In genomic region chr12:117505163-117505562, GRCm38 (mm10) we compare ENCODE assay signal across 15 mouse cellular contexts.
"Had no signal": no experiment of that assay in that cellular context is flagged by ENCODE, and none has a peak within 500 bp of the region (broad histone marks: within the 10 kb centered on the region; RNA-seq: fewer than 3 reads in every experiment).

No protein-coding gene starts in this region.

- H3K27me3 ChIP-seq: neural tube, embryonic 15.5 days; stomach, embryonic 15.5 days had no signal

- H3K4me2 ChIP-seq: neural tube, embryonic 15.5 days; stomach, embryonic 15.5 days had no signal

- H3K4me1 ChIP-seq: neural tube, embryonic 15.5 days had no signal

- H3K9ac ChIP-seq: neural tube, embryonic 15.5 days; stomach, embryonic 15.5 days had no signal

- DNase-seq: retina, postnatal 1 day; right cerebral cortex, adult 18-20 months; right cerebral cortex, postnatal 14 days; right cerebral cortex, postnatal 25 days; right cerebral cortex, postnatal 4 days; spleen, adult 18-20 months; thymus, adult 18-20 months; thymus, adult 2 months; thymus, postnatal 14 days; thymus, postnatal 25 days; thymus, postnatal 36 days; thymus, postnatal 4 days had no signal

- H3K27ac ChIP-seq: neural tube, embryonic 15.5 days; stomach, embryonic 15.5 days; stomach, postnatal 0 days had no signal

- H3K9me3 ChIP-seq: neural tube, embryonic 15.5 days; stomach, embryonic 15.5 days had no signal

- H3K4me3 ChIP-seq: neural tube, embryonic 15.5 days; stomach, embryonic 15.5 days had no signal

- H3K36me3 ChIP-seq: neural tube, embryonic 15.5 days; stomach, embryonic 15.5 days had no signal
